Mouse (Mus musculus) E14TG2a.4 (cell line): ENCODE data around the gene Tada1.

Source experiments
- H3K27me3 ChIP-seq: 2 replicates; pipeline ENCODE4 v1.6.1; 2014; ENCODE audit warnings: low read length, control low read depth; ENCODE audit not compliant: insufficient read depth
- H3K36me3 ChIP-seq: 2 replicates; pipeline ENCODE4 v1.6.1; 2014; ENCODE audit warnings: low read length, control low read depth; ENCODE audit not compliant: insufficient read depth
- H3K4me1 ChIP-seq: replicated peaks from 2 replicates; pipeline ENCODE4 v1.6.1; 2014; ENCODE audit warnings: low read depth, low read length, control low read depth
- H3K4me3 ChIP-seq: replicated peaks from 2 replicates; pipeline ENCODE4 v1.5.1; 2014; ENCODE audit warnings: mild to moderate bottlenecking, low read length
- H3K9me3 ChIP-seq: 2 replicates; pipeline ENCODE4 v1.6.1; 2014; ENCODE audit warnings: low read length, control low read depth
- CTCF ChIP-seq: conservative IDR thresholded peaks from 2 replicates; pipeline ENCODE4 v1.5.1; 2014; ENCODE audit warnings: low read length
- NANOG ChIP-seq: IDR thresholded peaks from 2 replicates; pipeline ENCODE4 v1.6.1; 2014; ENCODE audit warnings: borderline replicate concordance, low read length, mixed read lengths
- POU5F1 ChIP-seq: IDR thresholded peaks from 2 replicates; pipeline ENCODE4 v1.6.1; 2014; ENCODE audit warnings: low read length, borderline replicate concordance

Gene Tada1

DNA sequence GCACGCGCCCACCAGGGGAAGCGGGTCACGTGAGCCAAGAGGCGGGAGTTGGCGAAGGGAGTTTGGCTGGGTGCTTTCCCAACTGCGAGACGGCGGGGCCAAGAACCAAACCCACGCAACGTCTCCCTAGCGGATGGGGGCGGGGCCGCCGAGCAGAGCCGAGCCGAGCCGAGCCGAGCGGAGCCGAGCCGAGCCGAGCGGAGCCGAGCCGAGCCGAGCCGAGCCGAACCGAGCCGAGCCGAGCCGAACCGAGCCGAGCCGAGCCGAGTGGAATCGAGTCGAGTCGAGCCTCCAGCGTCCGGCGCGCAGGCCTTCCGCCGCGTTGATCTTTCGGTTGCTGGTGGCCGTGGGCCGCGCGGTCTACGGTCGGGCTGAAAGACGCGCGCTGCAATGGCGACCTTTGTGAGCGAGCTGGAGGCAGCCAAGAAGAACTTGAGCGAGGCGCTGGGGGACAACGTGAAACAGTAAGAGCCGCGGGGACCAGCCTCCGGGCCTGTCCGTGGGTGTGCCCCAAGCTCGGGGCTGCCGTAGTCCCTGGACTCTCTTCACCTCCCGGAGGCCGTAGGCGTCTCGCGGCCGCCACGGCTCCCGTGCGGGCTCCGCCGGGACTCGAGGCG, at the start of gene Tada1:
Gene Tada1, plus strand, starts transcription at position 85 of the 617 bp plus-strand sequence.
- Histone ChIP-seq H3K4me3 (peak within 1 kb of the TSS; percentile 89), H3K36me3 (no peaks in the 10 kb centered on the region), H3K9me3 (peaks cover 4% of the 10 kb centered on the region; the same call in 1 of the 2 replicates), H3K4me1 (peaks cover 14% of the 10 kb centered on the region), H3K27me3 (peaks cover 47% of the 10 kb centered on the region)
- no peak for TF ChIP-seq POU5F1
- TF ChIP-seq CTCF: no peak
- no peak for TF ChIP-seq NANOG

DNA sequence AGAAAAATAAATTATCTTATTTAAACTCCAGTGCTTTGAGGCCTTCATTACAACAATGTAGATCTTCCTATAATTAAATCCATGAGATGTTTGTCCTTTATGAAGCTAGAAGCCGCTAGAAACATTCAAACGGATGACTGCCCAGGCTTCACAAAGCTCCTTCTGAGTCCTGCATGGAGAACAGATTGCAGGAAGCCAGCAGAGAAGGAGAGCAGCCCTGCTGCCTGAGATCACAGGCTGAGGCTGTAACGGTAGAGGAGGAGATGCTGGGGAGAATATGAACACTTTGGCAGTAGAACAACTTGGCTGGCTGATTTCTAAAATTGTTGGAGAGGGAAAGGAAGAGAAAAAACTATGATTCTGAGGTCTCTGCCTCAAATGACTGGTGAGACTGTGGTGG, 48.1 kb upstream of the Tada1 start:
- Histone ChIP-seq H3K36me3 (no peaks in the 10 kb centered on the region), H3K4me3 (no peak overlapping the region), H3K4me1 (no peaks in the 10 kb centered on the region), H3K9me3 (no peaks in the 10 kb centered on the region), H3K27me3 (no peaks in the 10 kb centered on the region)
- TF ChIP-seq NANOG: no peak
- no peak for TF ChIP-seq CTCF
- no peak for TF ChIP-seq POU5F1

DNA sequence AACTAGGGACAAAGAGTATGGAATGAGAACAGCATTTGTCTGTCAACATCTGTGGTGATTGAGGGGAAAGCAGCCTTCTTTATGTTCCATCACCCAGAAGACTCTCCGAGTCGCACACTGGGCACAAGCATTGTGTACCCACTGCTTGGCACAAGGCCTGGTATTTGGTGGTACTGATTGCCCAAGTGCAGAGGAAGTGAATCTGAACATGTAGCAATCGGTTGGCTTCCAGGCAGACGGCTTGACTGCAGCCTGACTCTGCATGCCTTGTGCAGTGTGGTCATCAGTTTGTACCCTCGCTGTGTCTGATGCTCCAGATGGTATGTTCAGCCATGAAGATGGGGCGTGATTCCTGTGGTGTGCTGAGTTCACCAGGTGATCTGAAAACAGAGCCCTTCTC, 39.8 kb upstream of the Tada1 start:
- Histone ChIP-seq H3K4me3 (no peak overlapping the region), H3K9me3 (no peaks in the 10 kb centered on the region), H3K36me3 (no peaks in the 10 kb centered on the region), H3K27me3 (no peaks in the 10 kb centered on the region), H3K4me1 (no peaks in the 10 kb centered on the region)
- TF ChIP-seq POU5F1 (no peak), CTCF (no peak), NANOG (no peak)

DNA sequence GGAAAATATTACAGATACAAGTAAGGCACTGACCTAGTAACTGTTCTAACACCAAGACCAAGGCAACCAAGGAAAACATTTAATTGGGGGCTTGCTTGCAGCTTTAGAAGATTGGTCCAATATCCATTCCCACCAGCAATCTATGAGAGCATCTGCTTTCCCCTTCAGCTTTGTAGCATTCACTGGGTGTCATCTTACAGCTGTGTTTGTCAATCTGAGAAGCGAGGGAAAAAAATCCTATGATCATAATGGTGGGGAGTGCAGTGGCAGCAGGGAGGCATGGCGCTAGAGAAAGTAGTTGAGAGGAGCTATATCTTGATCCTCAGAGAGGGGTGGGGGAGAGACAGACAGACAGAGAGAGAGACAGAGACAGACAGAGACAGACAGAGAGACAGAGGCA, 36.8 kb upstream of the Tada1 start:
- H3K36me3 ChIP-seq: no peaks in the 10 kb centered on the region
- no peak overlapping the region for H3K4me3 ChIP-seq
- H3K27me3 ChIP-seq: no peaks in the 10 kb centered on the region
- TF ChIP-seq CTCF (no peak), POU5F1 (no peak), NANOG (no peak)
- no peaks in the 10 kb centered on the region for H3K4me1 ChIP-seq
- no peaks in the 10 kb centered on the region for H3K9me3 ChIP-seq

DNA sequence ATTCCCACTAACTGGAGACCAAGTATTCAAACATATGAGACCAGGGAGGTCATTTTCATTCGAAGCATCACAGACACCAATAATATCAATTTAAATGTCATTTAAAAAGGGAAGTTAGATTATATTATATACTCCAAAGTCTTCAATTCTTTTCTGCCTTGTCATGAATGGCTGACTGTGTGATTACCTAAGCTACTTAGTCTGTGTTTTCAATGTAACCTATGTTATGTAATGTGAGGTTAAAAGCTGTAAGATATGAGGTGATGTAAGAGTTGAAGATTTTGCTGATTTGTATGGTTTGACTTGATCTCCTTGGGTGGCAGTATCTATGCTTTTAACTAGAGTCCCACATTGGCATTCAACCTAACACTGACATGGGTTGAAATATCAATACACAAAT, 36.4 kb upstream of the Tada1 start:
- Histone ChIP-seq H3K4me1 (no peaks in the 10 kb centered on the region), H3K9me3 (no peaks in the 10 kb centered on the region), H3K36me3 (no peaks in the 10 kb centered on the region), H3K27me3 (no peaks in the 10 kb centered on the region), H3K4me3 (no peak overlapping the region)
- TF ChIP-seq CTCF (no peak), POU5F1 (no peak), NANOG (no peak)

DNA sequence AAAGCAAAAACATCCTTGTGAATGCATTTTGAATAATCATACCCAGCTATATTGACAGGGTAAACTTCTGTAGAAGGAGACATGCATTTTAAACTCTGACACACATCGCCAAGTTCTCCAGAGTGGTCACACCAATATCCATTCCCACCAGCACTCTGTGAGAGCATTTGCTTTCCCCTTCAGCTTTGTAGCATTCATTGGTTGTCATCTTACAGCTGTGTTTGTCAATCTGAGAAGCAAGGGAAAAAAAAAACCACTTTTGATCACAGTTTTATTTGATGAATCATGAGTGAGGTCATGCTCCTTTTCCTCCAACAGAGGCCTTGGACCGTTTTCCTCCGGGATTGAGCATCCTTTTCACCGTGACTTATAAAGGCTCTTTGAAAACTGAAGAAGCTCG, 35.3 kb upstream of the Tada1 start:
- TF ChIP-seq NANOG (no peak), POU5F1 (no peak), CTCF (no peak)
- H3K36me3 ChIP-seq: no peaks in the 10 kb centered on the region
- no peaks in the 10 kb centered on the region for H3K4me1 ChIP-seq
- no peak overlapping the region for H3K4me3 ChIP-seq
- peaks cover 6% of the 10 kb centered on the region; the same call in 1 of the 2 replicates for H3K9me3 ChIP-seq
- no peaks in the 10 kb centered on the region for H3K27me3 ChIP-seq

DNA sequence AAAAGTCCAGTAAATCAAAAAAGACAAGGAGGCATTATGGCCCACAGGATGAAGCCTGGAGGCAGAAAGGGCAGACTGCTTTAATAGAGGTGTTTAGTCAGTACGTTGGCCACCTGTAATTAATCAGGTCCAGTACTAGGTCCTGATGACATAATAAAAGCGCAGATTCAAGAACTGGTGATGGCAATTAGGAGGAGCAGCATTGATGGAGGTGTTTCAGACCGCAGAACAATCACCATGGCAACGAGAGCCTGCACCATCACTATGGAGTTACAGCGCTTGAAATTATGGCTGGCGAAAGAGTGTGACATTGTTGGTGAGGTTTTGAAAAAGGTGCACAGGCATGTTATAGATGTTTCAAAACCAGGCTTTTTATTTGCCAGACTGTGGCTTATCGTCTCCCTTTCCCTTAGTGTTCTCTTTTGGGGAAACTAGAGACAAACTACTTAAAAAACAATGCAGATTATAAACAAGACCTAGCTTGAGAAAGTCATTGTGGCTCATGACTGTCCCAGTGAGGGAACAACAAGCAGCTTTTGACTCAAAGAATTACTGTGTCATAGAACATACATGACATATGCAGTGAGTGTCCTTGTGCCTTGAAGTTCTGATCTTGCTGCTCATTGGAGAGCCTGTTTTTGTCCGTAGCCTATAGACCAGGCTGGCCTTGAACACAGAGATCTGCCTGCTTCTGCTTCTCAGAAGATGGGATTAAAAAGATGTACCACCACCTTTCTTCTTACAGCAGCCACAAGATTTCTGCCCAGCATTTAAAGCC, 34.4 kb upstream of the Tada1 start:
- TF ChIP-seq POU5F1: no peak
- Histone ChIP-seq H3K27me3 (no peaks in the 10 kb centered on the region), H3K4me1 (no peaks in the 10 kb centered on the region), H3K4me3 (no peak overlapping the region), H3K36me3 (no peaks in the 10 kb centered on the region), H3K9me3 (peaks cover 10% of the 10 kb centered on the region)

DNA sequence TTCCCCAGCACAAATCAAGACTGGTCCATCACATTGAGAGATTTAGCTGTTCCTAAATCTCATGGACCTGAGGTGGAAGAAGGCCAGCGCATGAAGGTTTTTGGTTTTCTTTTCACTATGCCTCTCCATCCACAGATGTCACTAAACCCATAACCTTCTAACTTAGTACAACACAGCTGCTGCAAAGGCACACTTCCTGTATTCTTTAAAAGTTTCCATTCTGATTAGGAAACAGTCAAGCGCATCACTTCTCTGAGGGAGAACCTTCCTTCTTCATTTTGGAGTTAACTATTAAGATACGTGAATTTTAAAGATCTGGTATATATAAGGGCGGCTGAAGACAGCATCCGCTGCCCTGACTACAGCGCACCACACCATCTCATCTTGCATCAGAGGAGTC, 33.3 kb upstream of the Tada1 start:
- H3K4me3 ChIP-seq: no peak overlapping the region
- H3K9me3 ChIP-seq: peaks cover 21% of the 10 kb centered on the region
- H3K4me1 ChIP-seq: no peaks in the 10 kb centered on the region
- no peak for TF ChIP-seq NANOG
- TF ChIP-seq POU5F1: no peak
- TF ChIP-seq CTCF: no peak
- H3K36me3 ChIP-seq: no peaks in the 10 kb centered on the region
- H3K27me3 ChIP-seq: no peaks in the 10 kb centered on the region

DNA sequence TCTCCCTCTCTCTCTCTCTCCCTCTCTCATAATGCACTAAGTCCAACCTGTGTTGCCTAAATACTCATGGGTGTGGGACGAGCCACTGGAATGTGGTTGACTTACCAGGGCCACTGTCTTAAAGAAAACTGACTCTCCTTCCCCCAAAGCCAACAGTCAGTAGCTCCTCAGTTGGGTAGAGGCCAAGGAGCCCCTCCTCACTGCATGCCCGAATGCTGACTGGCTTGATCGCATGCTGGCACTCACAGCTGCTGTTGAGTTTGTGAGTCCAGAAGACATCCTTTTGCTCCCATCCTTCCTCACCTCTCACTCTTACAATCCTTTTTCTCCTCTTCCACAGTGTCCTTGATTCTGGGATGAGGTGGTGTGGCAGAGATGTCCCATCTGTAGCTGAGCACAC, 32.0 kb upstream of the Tada1 start:
- Histone ChIP-seq H3K4me3 (no peak overlapping the region), H3K27me3 (no peaks in the 10 kb centered on the region), H3K4me1 (no peaks in the 10 kb centered on the region), H3K9me3 (peaks cover 33% of the 10 kb centered on the region), H3K36me3 (no peaks in the 10 kb centered on the region)
- TF ChIP-seq CTCF: no peak
